Mouse (Mus musculus) heart, embryonic 12.5 days (tissue): ENCODE data around the gene Adam12. TPM values are rescaled to one million over a fixed set of nuclear protein-coding genes. Genes with fewer than 3 reads are reported as not detected.

Experiments
- ATAC-seq: fragments of 200-750 bp; cut with Nextera tagmentation; 2 replicates; pipeline ENCODE4 v1.8.0; 2017; ENCODE audit warnings: moderate TSS enrichment, moderate library complexity; ENCODE audit not compliant: insufficient number of reproducible peaks, low FRiP score
- H3K27ac ChIP-seq: fragments of 300-500 bp; sonication (generic); 2 replicates; pipeline ENCODE4 v1.5.1; 2016; ENCODE audit warnings: mild to moderate bottlenecking, moderate library complexity; ENCODE audit not compliant: poor library complexity, severe bottlenecking
- H3K27me3 ChIP-seq: fragments of 300-500 bp; sonication (generic); replicated peaks from 2 replicates; pipeline ENCODE4 v1.6.1; 2016; ENCODE audit warnings: mild to moderate bottlenecking, moderate library complexity
- H3K36me3 ChIP-seq: fragments of 300-500 bp; sonication (generic); 2 replicates; pipeline ENCODE4 v1.6.1; 2016; ENCODE audit warnings: mild to moderate bottlenecking, moderate library complexity
- H3K4me1 ChIP-seq: fragments of 300-500 bp; sonication (generic); replicated peaks from 2 replicates; pipeline ENCODE4 v1.6.1; 2016; ENCODE audit warnings: mild to moderate bottlenecking
- H3K4me2 ChIP-seq: fragments of 300-500 bp; sonication (generic); 2 replicates; pipeline ENCODE4 v1.6.1; 2016; ENCODE audit warnings: mild to moderate bottlenecking, moderate library complexity
- H3K4me3 ChIP-seq: fragments of 300-500 bp; sonication (generic); 2 replicates; pipeline ENCODE4 v1.5.1; 2016; ENCODE audit warnings: mild to moderate bottlenecking
- H3K9ac ChIP-seq: fragments of 300-500 bp; sonication (generic); 2 replicates; pipeline ENCODE4 v1.6.1; 2016; ENCODE audit warnings: mild to moderate bottlenecking, moderate library complexity
- H3K9me3 ChIP-seq: fragments of 300-500 bp; sonication (generic); replicated peaks from 2 replicates; pipeline ENCODE4 v1.6.1; 2016; ENCODE audit warnings: mild to moderate bottlenecking, moderate library complexity
- WGBS: fragments of 180-500 bp; shearing (Covaris S2); methylation state at CpG from one replicate; pipeline ENCODE4 v1.1.7; 2016; 5-methylcytosine and 5-hydroxymethylcytosine counted together
- polyA plus RNA-seq: library from polyadenylated mRNA; unstranded; fragments of >200 nt; fragmentation: Nextera tagmentation; extraction: Ambion mirVana; gene quantifications from 2 replicates; pipeline ENCODE4 v1.2.1, GENCODE M21; 2016

Gene Adam12
- polyA plus RNA-seq, 1 experiment from 2014 or later: 3.9 TPM

GRCm38 (mm10) chr7:134149351-134149750, 82.6 kb downstream of the Adam12 start:
- 68% methylated on average over 6 of the region's 6 CpGs for WGBS
- no peak for ATAC-seq
- no peak overlapping the region for H3K27ac ChIP-seq

DNA sequence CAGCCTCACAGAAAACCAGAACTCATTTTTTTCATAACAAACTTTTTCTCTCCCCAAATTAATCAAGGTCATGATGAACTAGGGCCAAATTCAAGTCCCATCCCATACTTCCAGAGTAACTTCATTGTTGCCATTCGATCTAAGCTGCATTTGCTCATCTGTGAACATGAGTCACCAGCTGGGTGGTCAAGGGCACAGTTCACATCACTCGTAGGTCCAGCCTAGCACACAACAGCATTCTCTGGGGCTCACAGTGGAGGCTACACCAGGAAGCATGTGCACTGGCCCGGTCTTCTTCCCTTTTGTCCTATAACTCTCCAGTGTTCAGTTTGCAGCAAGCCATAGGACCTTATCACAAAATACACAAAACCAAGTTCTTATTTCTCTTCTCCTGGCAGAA, 84.4 kb downstream of the Adam12 start:
- ATAC-seq: no peak
- Histone ChIP-seq H3K4me1 (no peaks in the 10 kb centered on the region), H3K27ac (no peak overlapping the region), H3K9ac (no peak overlapping the region), H3K9me3 (no peaks in the 10 kb centered on the region), H3K4me2 (no peak overlapping the region), H3K36me3 (no peaks in the 10 kb centered on the region), H3K27me3 (no peaks in the 10 kb centered on the region), H3K4me3 (no peak overlapping the region)
- 73% methylated on average over 3 of the region's 3 CpGs for WGBS

More at GRCm38 (mm10) chr7:134149351-134149750, 82.6 kb downstream of the Adam12 start:
- Histone ChIP-seq H3K9me3 (no peaks in the 10 kb centered on the region), H3K4me1 (no peaks in the 10 kb centered on the region), H3K4me2 (no peak overlapping the region), H3K9ac (no peak overlapping the region), H3K27me3 (no peaks in the 10 kb centered on the region), H3K4me3 (no peak overlapping the region), H3K36me3 (no peaks in the 10 kb centered on the region)

- 91% methylated on average over 2 of the region's 2 CpGs for WGBS
- no peak for ATAC-seq
- Histone ChIP-seq H3K27ac (no peak overlapping the region), H3K9ac (no peak overlapping the region), H3K4me2 (no peak overlapping the region), H3K4me3 (no peak overlapping the region), H3K36me3 (no peaks in the 10 kb centered on the region), H3K27me3 (no peaks in the 10 kb centered on the region), H3K9me3 (no peaks in the 10 kb centered on the region), H3K4me1 (no peaks in the 10 kb centered on the region)
These were observed 85.1 kb downstream of the Adam12 start for GRCm38 (mm10) chr7:134146821-134147220.

GRCm38 (mm10) chr7:134144111-134144510, 87.8 kb downstream of the Adam12 start:
- Histone ChIP-seq H3K36me3 (no peaks in the 10 kb centered on the region), H3K4me1 (no peaks in the 10 kb centered on the region), H3K9me3 (no peaks in the 10 kb centered on the region), H3K27ac (no peak overlapping the region), H3K4me3 (no peak overlapping the region), H3K27me3 (no peaks in the 10 kb centered on the region), H3K4me2 (no peak overlapping the region), H3K9ac (no peak overlapping the region)
- ATAC-seq: no peak
- WGBS: 78% methylated on average over 9 of the region's 9 CpGs

- no peak overlapping the region for H3K27ac ChIP-seq
- H3K4me3 ChIP-seq: no peak overlapping the region
- H3K9me3 ChIP-seq: no peaks in the 10 kb centered on the region
- no peak overlapping the region for H3K4me2 ChIP-seq
- H3K36me3 ChIP-seq: no peaks in the 10 kb centered on the region
- WGBS: 86% methylated on average over 4 of the region's 4 CpGs
- H3K27me3 ChIP-seq: no peaks in the 10 kb centered on the region
- H3K9ac ChIP-seq: no peak overlapping the region
- no peak for ATAC-seq
- no peaks in the 10 kb centered on the region for H3K4me1 ChIP-seq
These were observed 92.5 kb downstream of the Adam12 start for GRCm38 (mm10) chr7:134139291-134139949.

- Histone ChIP-seq H3K4me2 (no peak overlapping the region), H3K36me3 (no peaks in the 10 kb centered on the region), H3K9ac (no peak overlapping the region), H3K9me3 (no peaks in the 10 kb centered on the region), H3K27me3 (no peaks in the 10 kb centered on the region), H3K4me3 (no peak overlapping the region), H3K27ac (no peak overlapping the region), H3K4me1 (peaks cover 10% of the 10 kb centered on the region)
- no peak for ATAC-seq
- 80% methylated on average over 2 of the region's 2 CpGs for WGBS
These were observed 99.6 kb downstream of the Adam12 start for GRCm38 (mm10) chr7:134132323-134132722.

DNA sequence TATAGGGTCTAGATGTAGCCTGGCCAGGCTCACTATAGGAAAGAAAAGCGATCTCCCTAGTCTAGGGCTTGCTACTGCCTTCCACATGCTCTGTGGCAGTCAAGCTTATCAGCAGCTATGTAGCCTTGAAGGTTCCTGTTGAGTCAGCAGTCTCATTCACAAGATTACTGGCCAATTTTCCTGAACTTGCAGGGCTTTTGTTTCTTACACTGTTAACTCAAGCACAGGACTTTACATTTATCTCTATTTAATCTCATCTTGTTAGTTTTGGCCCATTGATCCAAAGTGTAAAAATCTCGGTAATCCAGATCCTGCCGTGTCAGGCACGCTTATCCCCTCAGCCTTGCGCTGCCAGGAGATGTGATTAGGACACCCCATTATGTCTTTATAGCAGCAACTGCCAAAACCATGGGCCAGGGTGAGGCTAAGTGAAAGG, 103.8 kb downstream of the Adam12 start:
- Histone ChIP-seq H3K27me3 (no peaks in the 10 kb centered on the region), H3K9me3 (no peaks in the 10 kb centered on the region), H3K4me1 (peaks cover 10% of the 10 kb centered on the region), H3K4me2 (no peak overlapping the region), H3K4me3 (no peak overlapping the region), H3K9ac (no peak overlapping the region), H3K27ac (no peak overlapping the region), H3K36me3 (no peaks in the 10 kb centered on the region)
- ATAC-seq: 0 out of 2 replicates have a peak, but pooled peaks have one; percentile 51
- 33% methylated on average over 5 of the region's 5 CpGs for whole genome bisulfite sequencing

GRCm38 (mm10) chr7:134121397-134121796, 110.5 kb downstream of the Adam12 start:
- 53% methylated on average over 2 of the region's 2 CpGs for WGBS
- ATAC-seq: no peak
- H3K9ac ChIP-seq: no peak overlapping the region
- no peak overlapping the region for H3K4me3 ChIP-seq
- no peak overlapping the region for H3K27ac ChIP-seq
- no peaks in the 10 kb centered on the region for H3K27me3 ChIP-seq
- 0 out of 2 replicates have a peak, but pooled peaks cover 2% of the 10 kb centered on the region for H3K9me3 ChIP-seq
- H3K4me1 ChIP-seq: no peaks in the 10 kb centered on the region
- no peak overlapping the region for H3K4me2 ChIP-seq
- H3K36me3 ChIP-seq: no peaks in the 10 kb centered on the region; the same call in 1 of the 2 replicates

GRCm38 (mm10) chr7:134115438-134115837, 116.5 kb downstream of the Adam12 start:
- no peaks in the 10 kb centered on the region for H3K27me3 ChIP-seq
- no peak overlapping the region for H3K4me3 ChIP-seq
- ATAC-seq: 0 out of 2 replicates have a peak, but pooled peaks have one; percentile 30
- no peak overlapping the region for H3K9ac ChIP-seq
- peaks cover 27% of the 10 kb centered on the region for H3K4me1 ChIP-seq
- no peaks in the 10 kb centered on the region; the same call in 1 of the 2 replicates for H3K36me3 ChIP-seq
- H3K9me3 ChIP-seq: 0 out of 2 replicates have a peak, but pooled peaks cover 2% of the 10 kb centered on the region
- H3K27ac ChIP-seq: no peak overlapping the region
- WGBS: 61% methylated on average over 8 of the region's 8 CpGs
- H3K4me2 ChIP-seq: no peak overlapping the region

DNA sequence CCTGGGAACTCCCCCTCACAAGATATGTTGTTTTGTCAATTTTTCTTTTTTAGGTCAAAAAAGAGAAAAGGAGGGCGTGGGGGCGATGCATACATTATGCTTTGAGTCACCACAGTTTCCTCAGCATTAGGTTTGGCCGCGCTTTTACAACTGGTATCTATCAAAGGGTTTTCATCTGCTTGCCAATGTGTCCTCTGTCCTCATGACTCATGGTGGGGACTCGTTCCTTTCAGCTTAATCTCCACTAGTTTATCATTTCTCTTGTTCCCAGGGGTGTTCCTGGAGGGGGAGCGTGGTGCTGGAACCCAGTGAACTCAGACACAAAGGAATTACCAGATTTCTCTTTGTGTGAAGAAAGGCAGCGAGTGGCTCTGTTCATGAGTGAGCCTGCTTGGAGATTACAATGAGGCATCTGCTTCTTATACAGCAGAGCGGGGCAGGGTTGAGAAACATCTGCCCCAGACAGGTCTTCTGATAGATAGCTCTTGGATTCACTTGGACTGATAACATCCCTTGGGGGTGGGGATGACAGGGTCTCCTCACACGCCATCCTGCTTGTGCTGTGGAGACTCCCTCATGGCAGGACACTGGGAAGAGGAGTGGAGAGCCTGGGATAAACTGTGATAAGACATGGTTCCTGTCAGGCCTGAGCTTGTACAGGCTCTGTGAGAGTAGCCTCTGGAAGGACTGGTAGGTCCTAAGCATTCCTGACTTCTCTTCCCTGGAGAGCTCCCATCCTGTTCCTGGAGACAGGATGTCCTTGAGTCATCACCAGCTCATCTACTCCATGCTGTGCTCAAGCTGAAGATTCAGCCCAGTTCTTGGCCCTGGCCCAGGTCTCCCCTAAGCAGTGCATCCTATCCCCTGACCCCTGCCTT, 117.4 kb downstream of the Adam12 start:
- Histone ChIP-seq H3K36me3 (no peaks in the 10 kb centered on the region; the same call in 1 of the 2 replicates), H3K4me3 (no peak overlapping the region), H3K9me3 (0 out of 2 replicates have a peak, but pooled peaks cover 2% of the 10 kb centered on the region), H3K4me1 (peaks cover 34% of the 10 kb centered on the region), H3K27ac (peak overlapping the region; percentile 22; the same call in 1 of the 2 replicates), H3K9ac (no peak overlapping the region), H3K4me2 (no peak overlapping the region), H3K27me3 (no peaks in the 10 kb centered on the region)
- ATAC-seq: peak; percentile 81
- 25% methylated on average over 9 of the region's 9 CpGs for WGBS

DNA sequence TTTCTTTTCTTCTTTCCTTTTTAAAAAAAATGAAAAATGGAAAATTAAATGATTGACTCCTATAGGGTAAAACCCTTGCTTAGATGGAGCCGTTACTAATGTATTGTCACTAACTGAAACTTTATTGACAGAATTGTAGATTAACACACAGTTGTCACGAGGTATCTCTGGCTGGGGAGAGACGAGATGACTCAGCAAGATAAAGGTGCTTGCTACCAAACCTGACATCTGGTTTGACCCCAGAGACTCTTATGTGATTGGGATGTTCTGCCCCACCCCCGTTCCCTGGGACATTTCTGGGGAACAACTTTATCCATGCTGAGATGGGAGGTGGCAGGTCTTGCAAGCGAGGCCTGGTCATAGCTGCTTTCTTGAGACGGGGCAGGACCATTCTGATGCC, 118.1 kb downstream of the Adam12 start:
- WGBS: 47% methylated on average over 6 of the region's 6 CpGs
- no peak overlapping the region for H3K4me2 ChIP-seq
- no peaks in the 10 kb centered on the region for H3K27me3 ChIP-seq
- H3K4me1 ChIP-seq: peaks cover 34% of the 10 kb centered on the region
- no peak for ATAC-seq
- 0 out of 2 replicates have a peak, but pooled peaks cover 2% of the 10 kb centered on the region for H3K9me3 ChIP-seq
- H3K36me3 ChIP-seq: no peaks in the 10 kb centered on the region; the same call in 1 of the 2 replicates
- 0 out of 2 replicates have a peak overlapping the region, but pooled peaks have one; percentile 22 for H3K27ac ChIP-seq
- H3K9ac ChIP-seq: no peak overlapping the region
- H3K4me3 ChIP-seq: no peak overlapping the region
